Mouse (Mus musculus): ENCODE measurements around the gene Iqcn.

Iqcn gene

DNA sequence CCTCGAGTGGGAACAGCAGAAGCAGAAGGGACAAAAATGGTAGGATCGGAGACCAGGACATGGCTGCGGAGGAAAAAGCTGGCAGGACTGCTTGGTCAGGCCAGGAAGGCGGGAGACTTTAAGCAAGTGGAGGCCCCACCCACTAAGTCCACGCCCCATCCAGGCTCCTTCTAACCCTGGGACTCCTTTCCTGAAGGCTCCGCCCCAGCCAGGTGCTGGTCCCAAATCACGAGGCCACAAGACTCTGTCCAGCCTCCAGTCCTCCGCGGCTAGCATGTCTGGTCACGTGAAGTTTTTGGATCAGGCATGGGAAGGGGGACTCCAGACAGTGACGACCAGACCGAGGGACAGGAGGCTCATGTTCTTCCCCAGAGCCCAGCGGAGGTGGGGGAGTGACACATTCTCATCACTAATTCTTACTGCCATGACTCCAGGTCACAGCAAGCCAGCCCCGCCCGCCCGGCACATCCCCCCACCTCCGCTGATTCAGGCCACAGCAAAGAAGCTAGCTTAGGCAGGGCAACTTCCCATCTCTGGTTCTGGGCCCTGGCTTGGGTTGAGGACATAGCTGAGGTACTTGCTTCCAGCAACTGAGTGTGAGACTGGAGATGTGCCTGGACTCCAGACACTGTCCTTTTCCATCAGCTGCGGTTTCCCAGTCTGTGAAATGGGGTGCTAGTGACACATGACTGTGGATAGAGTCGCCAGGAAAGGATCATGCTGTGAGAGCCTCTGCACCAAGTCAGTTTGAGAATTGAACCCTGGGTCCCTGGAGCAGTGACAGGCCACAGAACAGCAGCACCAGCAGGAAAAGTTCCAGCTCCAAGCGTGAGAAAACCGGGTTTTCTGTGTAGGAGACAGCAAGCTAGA is 63.5 kb downstream of the Iqcn start:
- peak overlapping the region; percentile 80 for H3K4me3 ChIP-seq (replicated peaks; ENCODE audit: low read length)
- TF ChIP-seq CTCF (conservative IDR thresholded peaks at IDR 0.05; ENCODE audit: low read length) = no peak

More for the DNA sequence above, 63.5 kb downstream of the Iqcn start:
- H3K9me3 ChIP-seq (ENCODE audit: low read length) = no peaks in the 10 kb centered on the region
- peaks cover 8% of the 10 kb centered on the region; the same call in 1 of the 2 replicates for H3K27me3 ChIP-seq (ENCODE audit: insufficient read depth, low read length)
- H3K4me1 ChIP-seq (replicated peaks; ENCODE audit: low read depth, low read length) = peaks cover 97% of the 10 kb centered on the region
- peaks cover 73% of the 10 kb centered on the region for H3K36me3 ChIP-seq (ENCODE audit: insufficient read depth, low read length)
